Mouse (Mus musculus): Measurements from ENCODE around the gene Stxbp1.

Gene Stxbp1

DNA sequence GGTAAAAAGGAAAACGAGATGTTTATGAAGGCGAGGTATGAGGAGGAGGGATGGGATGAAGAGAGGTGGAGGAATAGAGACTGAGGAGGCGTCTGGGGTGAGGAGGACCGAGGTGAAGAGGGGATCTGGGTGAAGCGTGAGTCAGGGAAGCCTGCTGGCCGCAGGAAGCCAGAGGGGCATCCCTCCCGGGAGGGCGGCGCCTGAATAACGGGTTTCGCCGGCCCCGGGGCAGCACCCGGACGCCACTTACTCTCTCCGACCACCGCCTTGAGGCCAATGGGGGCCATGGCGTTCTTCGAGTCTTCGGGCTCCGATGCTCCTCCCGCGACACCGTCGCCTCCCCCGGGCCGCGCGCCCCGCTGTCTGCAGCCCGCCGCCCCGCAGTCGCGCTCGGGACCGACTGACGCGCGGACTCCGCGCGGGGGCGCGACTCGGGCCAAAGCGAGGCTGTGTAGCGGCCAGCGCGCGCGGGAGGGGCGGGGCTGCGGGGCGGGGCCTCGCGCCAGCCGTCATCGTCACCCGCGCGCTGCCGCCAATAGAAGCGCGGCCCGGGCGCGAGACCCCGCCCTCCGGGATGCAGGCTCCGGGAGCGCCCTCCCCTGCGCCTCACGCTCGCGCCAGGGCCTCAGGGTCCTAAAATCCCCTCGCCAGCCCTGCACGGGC lies at the start of gene Stxbp1:
Gene Stxbp1 (minus strand): TSS at position 441 of the 663 bp plus-strand sequence.
- peak; percentile 90 for DNase-seq

DNA sequence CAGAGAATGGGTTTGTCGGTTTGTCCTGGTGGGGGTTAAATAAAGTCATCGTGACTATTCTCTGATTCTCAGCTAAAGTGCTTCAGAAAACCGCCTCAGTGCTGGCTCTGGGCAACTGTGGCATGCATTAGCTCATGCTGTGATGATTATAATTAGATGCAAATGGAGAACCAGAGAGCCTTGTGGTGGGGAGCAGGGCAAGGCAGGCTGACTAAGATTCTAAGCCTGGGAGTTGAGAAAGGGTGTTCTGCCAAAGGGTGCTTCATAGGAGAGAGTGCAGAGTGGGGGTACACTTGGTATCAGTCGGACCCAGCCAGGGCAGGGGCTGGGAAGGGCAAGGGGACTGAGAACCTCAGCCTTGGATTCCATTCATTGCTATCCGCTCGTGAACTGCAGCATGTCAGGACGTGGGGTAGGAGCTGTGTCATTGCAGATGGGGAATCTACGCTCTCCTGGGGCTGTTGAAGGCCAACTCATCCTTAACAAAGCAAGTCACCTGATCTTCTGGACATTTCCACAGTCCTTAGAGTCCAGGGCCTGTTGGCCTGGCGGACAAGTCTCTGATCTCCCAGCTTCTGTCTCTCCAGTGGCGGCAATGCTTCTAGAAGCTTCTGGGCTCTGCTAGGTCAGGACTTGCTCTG lies 49.6 kb upstream of the Stxbp1 start:
- DNase-seq: no peak

DNA sequence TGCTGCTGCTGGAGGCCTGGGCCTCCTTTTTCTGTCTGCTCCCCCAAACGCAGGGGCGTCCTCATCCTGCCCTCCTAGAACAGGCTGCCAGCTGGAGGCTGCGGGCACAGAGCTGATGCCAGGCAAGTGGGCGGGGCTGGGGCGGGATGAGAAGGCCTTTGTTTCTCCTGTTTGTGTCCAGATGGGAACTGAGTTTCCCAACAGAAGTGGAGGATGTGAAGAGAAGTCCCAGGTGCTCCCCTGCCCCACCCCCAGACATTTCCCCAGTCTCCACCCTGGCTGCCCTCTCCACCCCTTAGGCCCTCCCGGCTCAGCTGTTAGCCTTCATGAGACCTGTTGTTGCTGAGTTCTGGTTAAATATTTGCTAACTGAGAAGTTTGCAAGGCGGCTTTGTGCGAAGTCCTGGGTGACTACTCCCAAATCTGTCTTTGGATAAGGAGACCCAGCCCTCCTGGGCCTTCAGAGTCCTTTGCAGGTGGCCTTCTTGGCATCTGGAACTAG lies 48.6 kb upstream of the Stxbp1 start:
- peak; percentile 67 for DNase-seq

DNA sequence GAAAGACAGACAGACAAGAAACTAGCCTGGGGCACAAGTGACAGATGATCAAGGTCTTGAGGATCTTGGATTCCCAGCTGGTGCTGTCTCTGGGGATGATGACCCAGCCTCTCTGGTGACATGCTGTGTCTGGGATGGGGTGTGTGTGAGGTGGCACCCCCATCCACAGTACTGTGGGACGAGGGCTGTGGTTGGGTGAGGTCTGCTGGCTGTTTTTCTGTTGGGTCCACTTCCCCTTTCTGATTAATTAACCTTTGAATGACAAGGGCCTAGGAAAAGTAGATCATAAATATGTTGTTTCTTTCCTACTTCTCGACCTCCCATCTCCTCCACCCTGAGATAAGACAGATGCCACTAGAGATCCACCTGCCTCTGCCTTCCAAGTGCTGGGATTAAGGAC lies 47.1 kb upstream of the Stxbp1 start:
- DNase-seq: no peak

DNA sequence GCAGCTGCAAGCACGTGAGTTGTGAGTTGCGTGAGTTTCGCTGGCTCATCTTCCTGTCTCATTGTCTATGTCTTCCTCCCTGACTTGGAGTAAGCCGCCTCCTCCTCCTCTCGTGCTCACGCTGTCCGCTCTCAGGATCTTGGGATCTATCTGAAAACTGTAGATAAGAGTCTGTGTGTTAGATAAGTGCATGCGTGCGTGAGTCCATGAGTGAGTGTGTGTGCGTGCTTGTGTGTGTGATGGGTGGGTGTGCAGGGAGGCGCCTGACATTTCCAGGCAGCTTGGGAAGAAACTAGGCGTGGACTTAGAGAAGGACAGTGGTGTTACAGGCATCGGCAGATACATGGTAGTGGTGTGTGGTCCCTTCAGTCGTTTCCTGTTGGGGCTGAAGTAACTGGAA lies 45.4 kb upstream of the Stxbp1 start:
- no peak for DNase-seq

DNA sequence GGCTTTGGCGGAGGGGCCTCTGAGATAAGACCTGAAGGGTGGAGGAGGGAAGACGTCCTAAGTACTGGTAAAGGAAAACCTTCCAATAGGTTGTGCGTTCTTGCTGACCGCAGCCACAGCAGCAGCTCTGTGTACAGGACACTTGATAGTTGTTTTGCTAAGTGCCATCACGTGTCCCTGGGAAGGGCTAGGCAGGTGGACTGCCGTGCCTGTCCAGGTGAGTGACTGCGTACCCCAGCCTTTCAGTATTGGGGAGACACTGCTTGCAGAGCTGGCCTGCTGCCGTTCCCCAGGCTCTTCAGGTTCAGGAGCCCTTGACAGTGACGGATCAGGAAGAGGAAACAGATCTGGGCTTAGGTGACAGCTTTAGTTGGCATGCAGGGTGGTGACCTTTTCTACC lies 44.2 kb upstream of the Stxbp1 start:
- no peak for DNase-seq

DNA sequence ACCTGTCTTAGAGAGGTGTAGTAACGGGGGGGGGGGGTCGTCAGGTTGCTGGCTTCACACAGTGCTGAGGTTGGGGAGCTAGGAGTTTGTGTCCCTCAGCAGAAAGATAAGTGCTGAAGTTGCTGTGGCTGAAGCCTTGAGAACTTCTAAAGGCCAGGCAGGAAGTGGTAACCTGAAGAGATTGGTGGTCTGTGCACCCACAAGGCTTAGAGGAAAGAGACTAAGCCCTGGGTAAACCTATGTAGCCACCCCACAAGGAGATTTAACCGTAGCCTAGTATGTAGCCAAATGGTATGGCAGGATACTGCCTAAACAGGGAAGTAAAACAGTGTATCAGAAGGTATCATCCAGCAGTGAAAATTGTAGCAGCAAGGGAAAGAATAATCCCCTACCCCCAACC lies 43.2 kb upstream of the Stxbp1 start:
- no peak for DNase-seq

DNA sequence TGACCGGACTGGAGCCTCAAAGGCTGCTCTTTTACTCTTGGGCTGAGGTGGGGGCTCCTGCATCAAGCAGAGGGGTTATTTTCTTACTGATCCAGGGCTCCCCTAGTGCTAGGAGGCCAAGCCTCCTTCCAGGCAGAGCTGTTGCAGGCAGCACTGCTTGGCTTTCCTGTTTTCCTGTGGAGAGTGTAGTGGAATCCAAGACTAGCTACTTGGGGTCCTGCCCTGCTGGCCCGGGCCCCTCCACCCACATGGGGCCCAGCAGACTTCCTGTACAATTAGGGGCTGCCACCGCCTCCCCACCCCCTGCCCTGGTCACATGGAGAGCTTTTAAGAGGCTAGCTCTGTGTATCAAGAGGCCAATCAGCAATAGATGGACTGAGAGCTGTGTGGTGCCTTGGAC lies 41.5 kb upstream of the Stxbp1 start:
- DNase-seq: no peak

DNA sequence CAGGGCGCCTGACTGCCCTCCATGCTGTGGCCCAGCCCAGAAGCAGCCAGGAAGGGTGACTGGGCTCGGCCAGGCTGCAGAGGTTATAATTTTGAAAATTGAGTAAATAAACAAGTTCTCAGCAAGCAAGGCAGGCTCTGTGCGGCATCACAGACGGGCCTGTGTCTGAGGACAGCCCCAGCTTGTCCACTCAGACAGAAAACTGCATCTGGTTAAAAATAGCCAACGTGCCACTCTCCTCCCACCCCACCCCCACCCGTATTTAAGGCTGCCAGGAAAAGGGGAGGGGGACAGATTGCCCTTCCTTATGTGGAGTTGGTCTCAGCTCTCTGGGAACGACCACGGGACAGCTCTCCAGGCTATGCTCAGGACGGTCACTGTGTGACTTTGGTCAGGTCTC lies 41.0 kb upstream of the Stxbp1 start:
- no peak for DNase-seq

DNA sequence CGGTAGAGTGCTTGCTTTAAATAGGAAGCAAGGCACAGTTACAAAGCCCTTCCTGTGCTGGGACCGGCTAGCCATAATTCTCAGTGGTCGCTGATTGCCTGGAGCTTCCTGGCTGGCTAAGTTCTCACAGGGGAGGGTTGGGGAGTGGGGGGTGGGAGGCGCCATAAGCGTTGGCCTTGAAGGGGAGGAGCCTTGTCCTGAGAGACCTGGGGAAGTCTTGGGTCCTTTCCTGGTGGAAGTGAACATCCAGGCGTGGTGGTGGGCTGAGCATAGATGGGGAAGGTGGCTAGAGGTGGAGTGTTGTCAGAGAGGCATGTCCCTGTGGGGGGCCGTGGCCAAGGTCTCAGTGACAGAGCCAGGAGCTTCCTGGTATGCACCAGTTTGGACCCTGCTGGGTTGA lies 37.7 kb upstream of the Stxbp1 start:
- DNase-seq: no peak

DNA sequence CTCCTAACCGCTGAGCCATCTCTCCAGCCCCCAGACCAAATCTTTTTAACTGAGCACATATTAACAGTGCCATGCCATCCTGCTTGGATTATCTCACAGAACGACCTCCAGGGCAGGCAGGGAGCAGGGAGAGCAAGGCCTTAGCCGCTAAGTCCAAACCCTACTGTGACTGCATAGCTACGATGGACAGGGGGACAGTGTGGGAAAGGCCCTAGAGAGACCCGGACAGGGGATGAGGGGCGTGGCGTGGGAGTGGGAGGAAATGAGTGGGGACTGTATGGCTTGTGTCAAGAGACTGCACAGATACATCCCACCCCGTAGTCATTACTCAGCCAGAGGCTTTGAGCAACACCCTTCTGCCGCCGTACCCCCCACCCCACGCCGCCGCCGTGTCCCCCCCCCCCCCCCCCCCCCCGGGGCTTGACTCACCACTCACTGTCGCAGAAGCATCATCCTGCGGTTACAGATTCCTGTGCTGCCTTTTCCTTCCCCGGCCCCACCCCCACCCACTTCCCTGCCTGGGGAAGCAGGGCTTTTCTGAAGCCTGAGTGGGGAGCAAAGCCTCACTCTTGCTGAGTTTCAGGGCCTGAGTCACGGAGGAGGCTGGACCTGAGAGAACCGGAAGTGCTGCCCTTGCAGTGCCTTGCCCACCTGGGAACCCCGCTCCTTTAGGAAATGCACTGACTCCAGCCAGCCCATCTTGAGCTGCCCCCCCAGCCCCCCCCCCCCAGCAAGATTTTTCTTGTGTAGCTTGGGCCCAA lies 35.4 kb upstream of the Stxbp1 start:
- DNase-seq: peak; percentile 31

DNA sequence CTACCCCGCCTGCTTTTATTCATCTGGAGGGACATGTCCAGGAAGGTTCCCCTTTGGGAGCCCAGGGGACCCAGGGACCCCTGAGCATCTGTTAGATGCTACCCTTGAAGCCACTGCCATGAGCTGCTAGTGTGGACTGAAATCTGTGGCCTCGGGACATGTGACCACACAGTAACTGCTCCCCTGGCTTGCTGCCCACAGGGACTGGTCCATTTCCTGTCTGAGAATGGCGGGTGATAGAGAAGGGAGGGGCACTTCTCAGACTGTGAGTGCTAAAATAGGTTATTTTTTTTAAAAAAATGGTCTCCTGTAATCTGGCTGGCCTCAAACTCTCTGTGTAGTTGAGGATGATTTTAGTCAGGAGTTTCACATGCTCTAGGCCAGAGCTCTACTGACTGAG lies 34.7 kb upstream of the Stxbp1 start:
- peak; percentile 78 for DNase-seq

DNA sequence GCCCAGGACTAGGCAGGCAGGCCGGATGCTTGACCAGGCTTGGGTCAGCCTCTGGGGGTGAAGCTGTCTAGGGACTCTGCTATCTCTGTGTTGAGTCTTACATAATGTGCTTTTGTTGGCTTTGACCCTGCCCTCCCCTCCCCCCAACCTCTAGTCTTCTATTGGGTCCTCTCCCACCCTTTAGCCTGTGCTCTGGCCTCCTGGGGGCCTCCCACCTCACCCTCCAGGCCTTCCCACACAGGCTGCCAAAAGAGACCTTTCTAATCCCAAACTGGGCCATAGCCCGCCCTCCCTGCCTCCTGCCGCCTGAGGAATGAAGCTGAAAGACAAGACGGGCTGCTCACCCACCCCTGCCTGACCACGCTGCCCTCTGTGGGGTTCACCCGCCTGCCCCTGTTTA lies 34.0 kb upstream of the Stxbp1 start:
- DNase-seq: no peak

DNA sequence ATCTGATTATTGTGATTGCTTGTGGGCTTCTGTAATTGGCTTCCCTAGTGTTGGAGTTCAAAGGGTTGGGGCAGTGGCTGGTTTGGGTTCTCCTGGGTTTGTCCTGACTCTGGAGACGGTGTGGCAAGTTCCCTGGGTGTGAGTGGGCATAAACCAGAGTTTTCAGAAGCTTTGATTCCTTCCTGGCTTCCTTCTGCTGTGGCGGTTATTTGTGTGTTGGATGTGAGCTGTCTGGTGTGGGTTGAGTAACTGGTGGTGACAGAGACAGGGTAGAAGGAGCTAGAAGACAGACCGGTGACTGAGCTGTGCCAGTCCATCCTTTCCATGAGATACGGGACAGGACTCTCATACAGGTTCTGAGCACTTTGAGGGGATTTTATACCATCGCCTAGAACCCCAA lies 32.5 kb upstream of the Stxbp1 start:
- DNase-seq: no peak

DNA sequence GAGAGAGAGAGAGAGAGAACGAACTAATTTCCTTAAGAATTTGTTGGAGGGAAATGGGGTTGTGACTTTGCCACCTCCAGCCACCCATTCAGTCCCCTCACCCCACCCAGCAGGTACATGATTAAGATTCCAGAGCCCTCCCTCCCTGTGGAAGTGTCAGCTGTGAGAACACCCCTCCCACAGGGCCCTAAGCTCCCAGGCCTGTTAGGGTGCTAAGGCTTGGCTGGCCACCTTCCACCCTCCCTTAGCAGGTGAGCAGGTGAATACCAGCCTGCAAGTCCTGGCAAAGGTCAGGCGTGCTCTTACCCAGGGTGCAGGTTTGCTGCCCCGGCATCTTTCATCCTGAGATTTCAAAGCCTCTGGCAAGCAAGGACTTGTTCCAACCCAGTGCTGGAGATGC lies 31.4 kb upstream of the Stxbp1 start:
- peak; percentile 42 for DNase-seq

DNA sequence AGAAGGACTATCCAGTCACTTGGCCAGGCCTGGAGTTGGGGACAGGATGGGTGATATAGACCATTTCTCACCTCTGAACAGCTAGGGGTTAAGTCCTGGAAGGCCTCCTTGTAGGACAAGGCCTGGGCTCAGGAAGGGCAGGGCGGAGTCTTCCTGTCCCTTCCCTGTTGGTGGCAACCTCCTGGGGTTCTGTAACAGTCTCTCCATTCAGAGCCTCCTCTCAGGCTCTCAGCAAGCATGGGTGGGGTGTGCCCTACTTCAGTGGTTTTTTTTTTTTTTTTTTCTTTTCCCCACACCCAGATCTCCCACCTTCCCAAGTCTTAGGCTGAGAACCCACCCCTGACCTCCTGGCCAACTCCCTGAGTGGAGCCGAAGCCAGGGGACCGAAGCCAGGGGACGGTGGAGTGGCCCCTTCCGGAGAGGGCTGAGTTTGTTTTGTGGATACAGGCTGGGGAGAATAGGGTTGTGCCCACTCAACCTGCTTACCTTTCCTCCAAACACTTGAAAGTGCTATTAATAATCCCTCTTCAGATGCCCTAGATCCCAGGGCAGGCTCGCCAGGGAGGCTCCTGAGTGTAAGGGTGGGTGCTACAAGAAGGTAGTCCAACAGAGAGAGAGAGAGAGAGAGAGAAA lies 30.8 kb upstream of the Stxbp1 start:
- no peak for DNase-seq

DNA sequence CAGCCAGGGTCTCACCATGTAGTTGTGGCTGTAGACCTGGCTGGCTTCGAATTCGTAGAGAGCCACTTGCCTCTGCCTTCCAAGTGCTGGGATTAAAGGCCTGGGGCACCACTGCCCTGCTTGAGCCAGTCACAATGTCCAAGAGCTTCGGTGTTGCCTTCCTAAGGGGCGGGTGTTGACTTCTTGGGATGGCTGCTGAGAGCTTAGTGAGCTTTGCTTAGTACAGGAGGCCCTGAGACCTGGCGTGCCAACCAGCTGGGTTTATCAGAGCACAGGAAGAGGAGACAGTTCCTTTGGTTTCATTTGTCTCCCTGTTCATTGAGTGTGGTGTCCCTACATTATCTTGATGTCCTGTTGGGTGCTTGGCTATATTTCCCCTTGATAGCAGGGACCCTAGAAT lies 30.3 kb upstream of the Stxbp1 start:
- DNase-seq: no peak

DNA sequence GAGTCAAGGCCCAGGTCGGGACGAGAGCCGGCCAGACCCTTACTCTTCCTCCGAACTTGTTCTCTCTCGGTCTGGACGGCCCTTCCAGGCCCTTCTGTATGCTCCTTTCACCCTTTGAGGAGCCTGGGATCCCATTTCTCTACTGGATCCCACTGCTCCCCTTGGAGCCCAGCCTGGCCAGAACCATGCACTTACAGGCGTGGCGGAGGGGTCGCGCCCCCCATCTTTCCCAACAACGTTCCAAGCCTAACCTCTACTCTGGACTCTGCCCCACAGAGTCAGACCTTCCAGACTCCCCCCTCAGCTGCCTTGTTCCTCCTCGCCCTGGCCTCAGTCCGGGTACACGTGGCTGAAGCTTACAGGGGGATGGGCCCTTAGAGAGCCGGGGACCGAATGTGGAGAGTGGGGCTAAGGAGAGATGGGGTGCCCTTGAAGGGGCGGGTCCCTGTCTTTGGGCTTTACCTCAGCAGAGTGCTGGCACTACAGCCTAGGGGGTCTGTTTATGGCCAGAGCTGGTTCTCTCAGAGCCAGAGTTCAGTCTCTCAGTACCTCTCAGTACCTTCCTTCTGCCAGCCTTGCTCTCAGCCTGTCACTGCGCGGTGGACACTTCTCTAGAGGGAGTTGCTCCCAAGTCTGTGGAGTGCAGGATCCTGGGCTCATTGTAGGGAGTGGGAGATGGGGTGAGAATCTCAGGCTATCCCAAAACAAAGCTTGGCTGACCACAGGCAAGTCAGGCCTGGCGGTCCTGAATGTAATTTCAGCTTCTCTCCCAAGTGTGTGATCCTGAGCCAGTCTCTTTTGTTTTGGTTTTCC lies 29.7 kb upstream of the Stxbp1 start:
- no peak for DNase-seq

DNA sequence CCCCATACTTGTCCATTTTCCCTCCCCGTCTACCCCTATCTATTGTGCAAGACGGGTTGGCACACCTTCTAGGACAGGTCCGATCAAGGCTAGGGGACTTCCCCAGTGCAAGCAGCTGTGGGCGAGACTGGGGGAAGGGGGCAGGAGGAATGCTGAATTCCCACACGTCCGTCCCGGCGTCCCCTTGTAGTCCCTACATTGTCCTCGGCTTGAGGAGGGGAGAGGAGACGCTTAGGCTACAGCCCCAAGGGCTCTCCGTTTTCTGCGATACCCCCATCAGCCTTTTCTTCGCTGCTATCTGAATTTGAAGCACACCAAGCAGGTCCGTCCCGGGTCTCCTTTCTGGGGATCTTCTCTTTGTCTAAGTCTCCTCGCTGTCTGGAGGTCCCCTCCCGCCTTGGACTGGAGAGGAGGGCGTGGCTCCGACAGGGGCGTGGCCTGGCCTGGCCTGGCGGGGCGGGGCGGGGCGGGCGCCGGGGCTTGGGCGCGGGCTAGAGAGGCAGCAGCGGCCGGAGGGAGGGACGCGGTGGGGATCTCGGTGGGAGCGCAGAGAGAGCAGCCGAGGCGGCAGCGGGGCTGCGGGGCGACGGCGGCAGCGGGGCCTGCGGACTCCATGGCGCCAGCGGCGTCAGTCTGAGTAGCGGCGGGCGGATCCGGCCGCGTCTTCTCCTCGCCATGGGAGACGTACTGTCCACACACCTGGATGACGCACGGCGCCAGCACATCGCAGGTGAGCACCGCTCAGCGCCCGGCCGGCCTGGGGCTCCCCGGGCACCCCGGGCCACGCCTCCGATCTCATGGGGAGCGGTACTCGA lies 28.8 kb upstream of the Stxbp1 start, which contains the start of gene Fam129b:
Gene Fam129b (plus strand): TSS at position 440 of the 815 bp plus-strand sequence.
- DNase-seq: peak; percentile 88

DNA sequence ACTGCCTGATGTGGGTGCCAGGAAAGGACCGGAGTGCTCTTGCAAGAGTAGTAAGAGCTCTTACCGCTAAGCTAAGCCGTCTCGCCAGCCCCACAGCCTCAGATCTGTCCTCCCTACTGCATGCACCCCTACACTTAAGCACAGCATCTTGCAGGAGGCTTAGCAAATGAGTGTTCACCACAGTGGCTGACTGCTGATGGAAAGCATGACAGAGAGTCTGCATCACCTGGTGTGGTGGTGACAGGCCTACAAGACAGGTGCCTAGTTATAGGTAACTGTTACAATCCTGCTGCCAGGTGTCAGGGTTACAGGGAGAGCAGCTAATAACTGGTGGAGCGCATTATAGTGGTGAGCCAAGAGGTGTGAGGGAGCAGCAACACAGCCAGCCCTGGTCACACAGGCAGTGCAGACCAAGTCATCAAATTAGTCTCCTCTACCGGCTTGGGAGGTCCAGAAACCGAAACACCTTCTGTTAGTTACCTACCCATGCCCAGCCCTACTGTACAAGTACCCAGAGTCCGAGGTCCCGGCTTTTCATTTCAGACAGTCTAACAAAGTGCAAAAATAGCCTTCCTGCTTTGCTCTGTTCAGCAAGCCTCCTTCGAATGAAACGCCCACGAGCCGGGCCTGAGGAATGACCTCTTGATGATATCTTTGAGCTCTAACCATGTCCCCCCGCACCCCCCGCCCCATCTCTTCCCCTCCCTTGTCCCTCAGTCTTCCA lies 28.1 kb upstream of the Stxbp1 start:
- DNase-seq: no peak

DNA sequence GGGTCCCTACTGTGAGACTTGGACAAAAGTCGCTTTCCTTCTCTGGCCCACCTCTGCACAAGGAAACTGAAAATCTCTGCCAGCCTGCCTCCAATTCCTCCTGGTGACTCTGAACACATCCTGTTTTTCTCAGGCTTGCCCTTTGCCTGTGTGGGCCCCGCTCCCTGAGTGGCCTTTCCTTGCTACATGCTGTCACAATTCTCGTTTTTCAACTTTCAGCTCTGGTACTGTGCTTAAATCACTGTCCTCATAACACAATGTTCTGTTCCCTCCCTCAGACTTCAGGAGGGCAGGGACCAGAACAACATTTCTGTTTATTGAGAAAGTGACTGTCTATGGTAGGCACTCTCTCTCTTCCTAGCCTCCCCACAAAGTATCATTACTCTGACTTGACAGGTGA lies 27.0 kb upstream of the Stxbp1 start:
- DNase-seq: no peak

Measured in kidney, adult 18-20 months (tissue).